Mouse (Mus musculus): ENCODE measurements around the gene Fgd3.

- TF ChIP-seq POLR2A (IDR thresholded peaks at IDR 0.05; ENCODE audit: low read depth, low read length) (no peak), CTCF (IDR thresholded peaks at IDR 0.05; ENCODE audit: extremely low read depth, insufficient read depth, insufficient read length, insufficient replicate concordance) (no peak)
Measured at GRCm38 (mm10) chr13:49287224-49287623, 32.9 kb downstream of the Fgd3 start.

Measured in spleen, adult 2 months (tissue).